Mouse (Mus musculus): ENCODE measurements around the gene Stx1a.

- TF ChIP-seq POLR2A (IDR thresholded peaks at IDR 0.05; ENCODE audit: insufficient read depth, low read depth, low read length) (no peak), CTCF (IDR thresholded peaks at IDR 0.05; ENCODE audit: insufficient read depth, low read depth, low read length) (no peak)
Observed at GRCm38 (mm10) chr5:134999797-135000196, 23.5 kb upstream of the Stx1a start.

Data from olfactory bulb, adult 2 months (tissue).